Mouse (Mus musculus) colon, adult 2 months (tissue): ENCODE results near the gene Olfr1463. TPM values are rescaled to one million over a fixed set of nuclear protein-coding genes. Genes with fewer than 3 reads are reported as not detected.

Experiments used
- polyA plus RNA-seq: library from polyadenylated mRNA; depleted of rRNA; stranded (reverse); fragments of >200 nt; gene quantifications from 2 replicates; pipeline ENCODE4 v1.2.3, GENCODE M21; 2012; rRNA removed

Olfr1463 gene
- polyA plus RNA-seq, result not detected in 2 replicates

GRCm38 (mm10) chr19:13231028-13231427 lies at the start of gene Olfr1463:
Gene Olfr1463, plus strand, starts transcription at chr19:13231328.

GRCm38 (mm10) chr19:13185434-13185833 lies 45.7 kb upstream of the Olfr1463 start, which contains the start of gene Olfr1462:
Gene Olfr1462, plus strand, starts transcription at chr19:13185734.

Other genes with a start within 250 kb of the Olfr1463 start
- not detected in 2 replicates for gene Olfr1451, start 236.3 kb upstream of the Olfr1463 start, polyA plus RNA-seq
- not detected in 2 replicates for gene Olfr1453, start 203.0 kb upstream of the Olfr1463 start, polyA plus RNA-seq
- gene Olfr1454, start 170.7 kb upstream of the Olfr1463 start, polyA plus RNA-seq, result not detected in 2 replicates
- gene Olfr1457, start 133.4 kb upstream of the Olfr1463 start, polyA plus RNA-seq, result not detected in 2 replicates
- gene Olfr1458, start 124.6 kb upstream of the Olfr1463 start, polyA plus RNA-seq, result not detected in 2 replicates
- gene Olfr1459, start 81.8 kb upstream of the Olfr1463 start, polyA plus RNA-seq, result not detected in 2 replicates
- gene Olfr1461, start 68.3 kb upstream of the Olfr1463 start, polyA plus RNA-seq, result not detected in 2 replicates
- gene Olfr1462, start 45.6 kb upstream of the Olfr1463 start, polyA plus RNA-seq, result not detected in 2 replicates
- not detected in 2 replicates for gene Olfr1465, start 84.2 kb downstream of the Olfr1463 start, polyA plus RNA-seq
- not detected in 2 replicates for gene Olfr1466, start 107.5 kb downstream of the Olfr1463 start, polyA plus RNA-seq
- not detected in 2 replicates for gene Olfr1467, start 130.9 kb downstream of the Olfr1463 start, polyA plus RNA-seq
- not detected in 2 replicates for gene Olfr1469, start 176.5 kb downstream of the Olfr1463 start, polyA plus RNA-seq
- not detected in 2 replicates for gene Olfr1471, start 212.1 kb downstream of the Olfr1463 start, polyA plus RNA-seq
- gene Olfr1472, start 224.8 kb downstream of the Olfr1463 start, polyA plus RNA-seq, result not detected in 2 replicates
- not detected in 2 replicates for gene Olfr1474, start 238.2 kb downstream of the Olfr1463 start, polyA plus RNA-seq
- not detected in 2 replicates for gene Olfr1475, start 248.9 kb downstream of the Olfr1463 start, polyA plus RNA-seq